Mouse (Mus musculus) limb, embryonic 13.5 days (tissue): ENCODE results near the gene Rai1. TPM values are rescaled to one million over a fixed set of nuclear protein-coding genes. Genes with fewer than 3 reads are reported as not detected.
A peak's percentile ranks its signal among the peaks of the same experiment; 100 is the strongest.

Source experiments
- ATAC-seq: fragments of 200-750 bp; cut with Nextera tagmentation; 2 replicates; pipeline ENCODE4 v1.8.0; 2017; ENCODE audit warnings: low read depth, moderate number of reproducible peaks, moderate TSS enrichment; ENCODE audit not compliant: low FRiP score
- H3K27ac ChIP-seq: fragments of 300-500 bp; sonication (generic); 2 replicates; pipeline ENCODE4 v1.5.1; 2015; ENCODE audit warnings: inconsistent platforms, mild to moderate bottlenecking, moderate library complexity
- H3K27me3 ChIP-seq: fragments of 300-500 bp; sonication (generic); 2 replicates; pipeline ENCODE4 v1.6.1; 2015; ENCODE audit warnings: mild to moderate bottlenecking, inconsistent platforms
- H3K36me3 ChIP-seq: fragments of 300-500 bp; sonication (generic); 2 replicates; pipeline ENCODE4 v1.6.1; 2015; ENCODE audit warnings: inconsistent platforms, mild to moderate bottlenecking, moderate library complexity
- H3K4me1 ChIP-seq: fragments of 300-500 bp; sonication (generic); 2 replicates; pipeline ENCODE4 v1.6.1; 2015; ENCODE audit warnings: inconsistent platforms
- H3K4me2 ChIP-seq: fragments of 300-500 bp; sonication (generic); replicated peaks from 2 replicates; pipeline ENCODE4 v1.6.1; 2015; ENCODE audit warnings: inconsistent platforms, mild to moderate bottlenecking, moderate library complexity
- H3K4me3 ChIP-seq: fragments of 300-500 bp; sonication (generic); 2 replicates; pipeline ENCODE4 v1.5.1; 2015; ENCODE audit warnings: moderate library complexity, mild to moderate bottlenecking, inconsistent platforms
- H3K9ac ChIP-seq: fragments of 300-500 bp; sonication (generic); 2 replicates; pipeline ENCODE4 v1.6.1; 2015; ENCODE audit warnings: mild to moderate bottlenecking, inconsistent platforms
- H3K9me3 ChIP-seq: fragments of 300-500 bp; sonication (generic); 2 replicates; pipeline ENCODE4 v1.6.1; 2016; ENCODE audit warnings: inconsistent platforms
- WGBS: fragments of 180-500 bp; shearing (Covaris S2); methylation state at CpG from one replicate; pipeline ENCODE4 v1.1.7; 2015; 5-methylcytosine and 5-hydroxymethylcytosine counted together
- polyA plus RNA-seq: library from polyadenylated mRNA; unstranded; fragments of >200 nt; fragmentation: Nextera tagmentation; extraction: Ambion mirVana; gene quantifications from 2 replicates; pipeline ENCODE4 v1.2.1, GENCODE M21; 2015

Gene Rai1
- polyA plus RNA-seq, 1 experiment from 2014 or later: 27.3 TPM

DNA sequence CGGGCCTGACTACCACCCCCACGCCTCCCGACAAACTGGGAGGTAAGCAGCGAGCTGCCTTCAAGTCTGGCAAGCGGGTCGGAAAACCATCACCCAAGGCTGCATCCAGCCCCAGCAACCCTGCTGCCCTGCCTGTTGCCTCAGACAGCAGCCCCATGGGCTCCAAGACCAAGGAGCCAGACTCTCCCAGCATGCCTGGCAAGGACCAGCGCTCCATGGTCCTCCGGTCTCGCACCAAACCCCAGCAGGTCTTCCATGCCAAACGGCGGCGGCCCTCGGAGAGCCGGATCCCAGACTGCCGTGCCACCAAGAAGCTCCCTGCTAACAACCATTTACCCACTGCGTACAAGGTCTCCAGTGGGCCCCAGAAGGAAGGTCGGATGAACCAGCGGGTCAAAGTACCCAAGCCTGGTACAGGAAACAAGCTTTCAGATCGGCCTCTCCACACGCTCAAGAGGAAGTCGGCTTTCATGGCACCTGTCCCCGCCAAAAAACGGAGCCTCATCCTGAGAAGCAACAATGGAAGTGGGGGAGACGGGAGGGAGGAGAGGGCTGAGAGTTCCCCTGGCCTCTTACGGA lies 83.6 kb downstream of the Rai1 start:
- H3K9ac ChIP-seq: no peak overlapping the region
- peaks cover 87% of the 10 kb centered on the region for H3K36me3 ChIP-seq
- no peak for ATAC-seq

GRCm38 (mm10) chr11:60189501-60190040 lies 84.8 kb downstream of the Rai1 start:
- Histone ChIP-seq H3K9me3 (peaks cover 7% of the 10 kb centered on the region), H3K27ac (no peak overlapping the region; the same call in 1 of the 2 replicates), H3K4me3 (no peak overlapping the region), H3K36me3 (peaks cover 99% of the 10 kb centered on the region), H3K9ac (no peak overlapping the region), H3K4me1 (peaks cover 16% of the 10 kb centered on the region), H3K4me2 (no peak overlapping the region), H3K27me3 (no peaks in the 10 kb centered on the region)
- no peak for ATAC-seq
- WGBS: 91% methylated on average over 21 of the region's 21 CpGs

More for the DNA sequence above, 83.6 kb downstream of the Rai1 start:
- Histone ChIP-seq H3K27ac (no peak overlapping the region), H3K4me3 (no peak overlapping the region), H3K4me2 (no peak overlapping the region), H3K9me3 (no peaks in the 10 kb centered on the region), H3K4me1 (peaks cover 28% of the 10 kb centered on the region), H3K27me3 (no peaks in the 10 kb centered on the region)
- 91% methylated on average over 25 of the region's 25 CpGs for WGBS

DNA sequence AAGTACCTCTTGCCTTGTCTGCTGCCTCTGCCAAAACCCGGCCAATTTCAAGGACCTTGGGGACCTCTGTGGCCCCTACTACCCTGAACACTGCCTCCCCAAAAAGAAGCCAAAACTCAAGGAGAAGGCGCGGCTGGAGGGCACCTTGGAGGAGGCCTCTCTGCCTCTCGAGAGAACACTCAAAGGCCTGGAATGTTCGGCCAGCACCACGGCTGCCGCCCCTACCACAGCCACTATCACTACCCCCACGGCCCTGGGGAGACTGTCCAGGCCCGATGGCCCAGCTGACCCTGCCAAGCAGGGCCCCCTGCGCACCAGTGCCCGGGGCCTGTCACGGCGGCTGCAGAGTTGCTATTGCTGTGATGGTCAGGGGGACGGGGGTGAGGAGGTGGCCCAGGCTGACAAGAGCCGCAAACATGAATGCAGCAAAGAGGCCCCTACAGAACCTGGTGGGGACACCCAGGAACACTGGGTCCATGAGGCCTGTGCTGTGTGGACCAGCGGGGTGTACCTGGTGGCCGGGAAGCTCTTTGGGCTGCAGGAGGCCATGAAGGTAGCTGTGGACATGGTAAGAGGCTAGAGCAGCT lies 85.3 kb downstream of the Rai1 start:
- ATAC-seq: no peak
- 88% methylated on average over 17 of the region's 17 CpGs for WGBS

DNA sequence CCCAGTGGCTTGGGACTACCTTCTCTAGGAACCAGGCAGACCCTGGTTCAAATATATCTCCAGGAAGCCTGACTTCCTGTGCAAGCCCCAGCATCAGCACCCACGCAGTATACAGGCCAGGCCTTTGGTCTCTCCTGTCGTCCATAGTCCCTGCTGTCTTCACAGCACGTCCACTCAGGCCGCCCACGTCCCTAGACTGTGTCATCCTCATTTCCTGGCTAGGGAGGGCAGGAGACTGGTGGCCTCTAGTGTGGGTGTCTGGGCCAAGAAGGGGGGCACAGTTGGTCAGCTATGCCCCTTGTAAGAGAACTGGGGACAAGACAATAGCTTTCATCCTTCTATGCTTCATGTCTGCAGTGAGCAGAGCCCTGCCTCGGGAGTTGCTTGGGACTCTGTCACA lies 87.7 kb downstream of the Rai1 start:
- Histone ChIP-seq H3K9me3 (peaks cover 13% of the 10 kb centered on the region), H3K4me1 (no peaks in the 10 kb centered on the region), H3K36me3 (peaks cover 96% of the 10 kb centered on the region), H3K9ac (no peak overlapping the region), H3K4me2 (no peak overlapping the region), H3K27me3 (no peaks in the 10 kb centered on the region), H3K4me3 (no peak overlapping the region), H3K27ac (no peak overlapping the region)
- ATAC-seq: no peak
- 86% methylated on average over 6 of the region's 6 CpGs for WGBS

More for the DNA sequence above, 85.3 kb downstream of the Rai1 start:
- H3K9me3 ChIP-seq: peaks cover 13% of the 10 kb centered on the region
- no peak overlapping the region for H3K9ac ChIP-seq
- H3K36me3 ChIP-seq: peaks cover 100% of the 10 kb centered on the region
- no peaks in the 10 kb centered on the region for H3K27me3 ChIP-seq
- H3K4me3 ChIP-seq: no peak overlapping the region
- H3K4me2 ChIP-seq: no peak overlapping the region
- no peak overlapping the region for H3K27ac ChIP-seq
- peaks cover 10% of the 10 kb centered on the region for H3K4me1 ChIP-seq

GRCm38 (mm10) chr11:60193556-60193955 lies 88.7 kb downstream of the Rai1 start:
- peaks cover 96% of the 10 kb centered on the region for H3K36me3 ChIP-seq
- H3K27ac ChIP-seq: no peak overlapping the region; the same call in 1 of the 2 replicates
- peaks cover 13% of the 10 kb centered on the region for H3K9me3 ChIP-seq
- WGBS: 70% methylated on average over 4 of the region's 4 CpGs
- no peak overlapping the region for H3K4me3 ChIP-seq
- H3K27me3 ChIP-seq: no peaks in the 10 kb centered on the region
- no peak overlapping the region for H3K4me2 ChIP-seq
- no peak overlapping the region for H3K9ac ChIP-seq
- H3K4me1 ChIP-seq: no peaks in the 10 kb centered on the region
- ATAC-seq: no peak

DNA sequence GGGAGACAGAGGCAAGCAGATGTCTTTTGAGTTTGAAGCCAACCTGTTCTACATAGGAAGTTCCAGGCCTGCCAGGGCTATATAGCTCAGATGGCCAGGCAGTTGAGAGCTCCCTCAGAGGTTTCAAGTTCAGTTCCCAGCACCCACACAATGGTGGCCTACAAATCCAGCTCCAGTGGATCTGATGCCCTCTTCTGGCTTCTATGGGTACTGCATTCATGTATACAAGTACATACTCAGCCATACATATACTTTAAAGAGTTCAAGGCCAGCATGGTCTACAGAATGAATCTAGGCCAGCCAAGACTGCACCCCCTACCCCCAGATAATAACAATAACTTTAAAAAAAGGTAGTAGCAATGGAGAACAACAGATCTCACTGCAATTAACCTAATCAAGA lies 90.3 kb downstream of the Rai1 start:
- ATAC-seq: no peak
- no peak overlapping the region for H3K9ac ChIP-seq
- no peak overlapping the region for H3K4me3 ChIP-seq
- H3K27ac ChIP-seq: no peak overlapping the region
- peaks cover 13% of the 10 kb centered on the region for H3K9me3 ChIP-seq
- H3K4me2 ChIP-seq: no peak overlapping the region
- H3K4me1 ChIP-seq: peaks cover 4% of the 10 kb centered on the region
- peaks cover 94% of the 10 kb centered on the region for H3K36me3 ChIP-seq
- H3K27me3 ChIP-seq: no peaks in the 10 kb centered on the region

DNA sequence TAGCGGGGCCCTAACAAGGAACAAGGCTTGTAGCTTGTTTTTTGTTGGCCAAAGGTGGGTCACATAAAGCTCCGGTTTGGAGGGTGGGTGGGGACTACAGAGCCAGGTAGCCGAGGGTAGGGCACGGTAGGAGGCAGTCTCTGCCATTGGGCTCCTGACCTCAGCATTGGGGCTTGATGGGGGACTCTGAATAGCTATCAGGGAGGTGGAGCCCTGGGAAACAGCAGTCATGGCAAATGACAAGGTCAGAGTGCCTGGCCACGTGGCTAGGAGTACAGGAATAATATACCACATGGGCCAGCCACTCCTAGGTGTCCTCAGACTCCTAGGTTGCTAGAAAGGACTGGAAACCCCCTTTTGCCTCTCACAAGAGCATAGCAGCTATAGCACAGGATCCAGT lies 91.5 kb downstream of the Rai1 start:
- Histone ChIP-seq H3K4me3 (no peak overlapping the region), H3K9ac (0 out of 2 replicates have a peak overlapping the region, but pooled peaks have one; percentile 31), H3K36me3 (peaks cover 94% of the 10 kb centered on the region), H3K27ac (peak overlapping the region; percentile 22; the same call in 1 of the 2 replicates), H3K4me2 (no peak overlapping the region), H3K9me3 (peaks cover 13% of the 10 kb centered on the region), H3K27me3 (no peaks in the 10 kb centered on the region), H3K4me1 (peaks cover 4% of the 10 kb centered on the region)
- ATAC-seq: no peak
- 78% methylated on average over 5 of the region's 5 CpGs for WGBS

DNA sequence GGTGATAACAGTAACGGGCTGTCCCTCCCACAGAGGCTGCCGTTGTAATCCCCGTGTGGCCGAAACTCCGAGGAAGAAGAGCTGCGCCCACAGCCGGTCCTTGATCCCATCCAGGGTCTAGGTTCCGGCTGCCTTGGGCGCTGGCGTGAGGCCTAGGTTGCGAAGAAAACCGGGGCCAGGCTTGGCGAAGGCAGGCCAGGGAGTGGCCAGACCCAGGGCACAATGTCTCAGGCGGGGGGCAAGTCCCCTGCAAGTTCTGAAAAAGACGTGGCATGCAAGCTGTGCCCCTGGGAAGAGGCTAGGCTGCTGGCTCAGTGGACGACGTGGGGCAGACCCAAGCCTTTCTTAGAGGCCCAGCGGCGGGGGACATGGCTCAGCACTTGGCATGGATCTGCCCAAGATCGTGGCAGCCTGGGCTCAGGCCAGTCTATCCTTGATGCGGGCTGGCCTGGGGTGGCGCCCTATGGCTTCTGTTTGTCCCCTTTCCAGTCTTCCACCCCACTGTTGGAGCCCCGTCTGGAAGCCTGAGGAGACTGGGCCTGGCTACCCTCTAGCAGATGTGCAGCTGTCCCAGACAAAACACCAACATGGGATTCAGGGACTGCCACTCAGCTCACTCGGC lies 93.3 kb downstream of the Rai1 start:
- H3K9me3 ChIP-seq: peaks cover 13% of the 10 kb centered on the region
- 80% methylated on average over 24 of the region's 24 CpGs for WGBS
- H3K27ac ChIP-seq: peak overlapping the region; percentile 40; the same call in 1 of the 2 replicates
- H3K4me3 ChIP-seq: no peak overlapping the region
- peaks cover 94% of the 10 kb centered on the region for H3K36me3 ChIP-seq
- no peaks in the 10 kb centered on the region for H3K27me3 ChIP-seq
- H3K4me2 ChIP-seq: no peak overlapping the region
- ATAC-seq: no peak
- peak overlapping the region; percentile 2; the same call in 1 of the 2 replicates for H3K9ac ChIP-seq
- peaks cover 4% of the 10 kb centered on the region for H3K4me1 ChIP-seq

- no peak overlapping the region; the same call in 1 of the 2 replicates for H3K27ac ChIP-seq
- H3K4me1 ChIP-seq: peaks cover 4% of the 10 kb centered on the region
- H3K36me3 ChIP-seq: peaks cover 94% of the 10 kb centered on the region
- peaks cover 13% of the 10 kb centered on the region for H3K9me3 ChIP-seq
- no peak overlapping the region for H3K4me2 ChIP-seq
- H3K9ac ChIP-seq: no peak overlapping the region
- H3K4me3 ChIP-seq: no peak overlapping the region
- ATAC-seq: no peak
- 87% methylated on average over 12 of the region's 12 CpGs for WGBS
- no peaks in the 10 kb centered on the region for H3K27me3 ChIP-seq
Observed at GRCm38 (mm10) chr11:60198651-60199050, 93.8 kb downstream of the Rai1 start.

DNA sequence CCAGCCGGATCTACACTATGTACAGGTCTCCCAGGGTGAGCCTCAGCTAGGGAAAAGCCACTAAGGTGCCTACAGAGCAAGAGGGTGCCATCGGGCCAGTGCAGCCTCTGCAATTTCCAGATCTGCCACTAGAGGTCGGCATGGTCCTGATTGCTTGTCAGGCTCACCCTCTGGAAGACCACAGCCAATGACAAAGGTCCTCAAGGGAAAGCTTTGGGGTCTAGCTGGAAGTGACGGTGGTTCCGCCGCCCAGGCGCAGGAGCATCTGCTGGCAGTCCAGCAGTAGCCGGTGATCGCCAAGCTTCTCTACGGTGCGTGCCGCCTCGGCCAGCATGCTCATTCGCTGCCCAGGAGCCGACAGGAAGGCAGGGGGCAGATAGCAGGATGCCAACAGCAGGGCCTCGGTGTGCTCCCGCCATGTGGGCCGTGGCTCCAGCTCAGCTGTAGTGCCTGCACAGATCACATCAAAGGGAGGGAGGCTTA lies 94.9 kb downstream of the Rai1 start:
- Histone ChIP-seq H3K4me3 (no peak overlapping the region), H3K4me1 (peaks cover 4% of the 10 kb centered on the region), H3K9me3 (peaks cover 4% of the 10 kb centered on the region), H3K27me3 (no peaks in the 10 kb centered on the region), H3K4me2 (no peak overlapping the region), H3K36me3 (peaks cover 94% of the 10 kb centered on the region), H3K9ac (0 out of 2 replicates have a peak overlapping the region, but pooled peaks have one; percentile 35), H3K27ac (peak overlapping the region; percentile 56)
- WGBS: 15% methylated on average over 18 of the region's 18 CpGs
- peak; percentile 63 for ATAC-seq

- Histone ChIP-seq H3K9ac (0 out of 2 replicates have a peak overlapping the region, but pooled peaks have one; percentile 9), H3K4me3 (no peak overlapping the region), H3K27ac (peak overlapping the region; percentile 56; the same call in 1 of the 2 replicates), H3K4me1 (peaks cover 4% of the 10 kb centered on the region), H3K27me3 (no peaks in the 10 kb centered on the region), H3K36me3 (peaks cover 94% of the 10 kb centered on the region), H3K9me3 (no peaks in the 10 kb centered on the region), H3K4me2 (no peak overlapping the region)
- 86% methylated on average over 11 of the region's 11 CpGs for WGBS
- no peak for ATAC-seq
Observed at GRCm38 (mm10) chr11:60200384-60200783, 95.6 kb downstream of the Rai1 start.
